Mouse (Mus musculus): ENCODE results near the gene Sap25.

Gene Sap25

DNA sequence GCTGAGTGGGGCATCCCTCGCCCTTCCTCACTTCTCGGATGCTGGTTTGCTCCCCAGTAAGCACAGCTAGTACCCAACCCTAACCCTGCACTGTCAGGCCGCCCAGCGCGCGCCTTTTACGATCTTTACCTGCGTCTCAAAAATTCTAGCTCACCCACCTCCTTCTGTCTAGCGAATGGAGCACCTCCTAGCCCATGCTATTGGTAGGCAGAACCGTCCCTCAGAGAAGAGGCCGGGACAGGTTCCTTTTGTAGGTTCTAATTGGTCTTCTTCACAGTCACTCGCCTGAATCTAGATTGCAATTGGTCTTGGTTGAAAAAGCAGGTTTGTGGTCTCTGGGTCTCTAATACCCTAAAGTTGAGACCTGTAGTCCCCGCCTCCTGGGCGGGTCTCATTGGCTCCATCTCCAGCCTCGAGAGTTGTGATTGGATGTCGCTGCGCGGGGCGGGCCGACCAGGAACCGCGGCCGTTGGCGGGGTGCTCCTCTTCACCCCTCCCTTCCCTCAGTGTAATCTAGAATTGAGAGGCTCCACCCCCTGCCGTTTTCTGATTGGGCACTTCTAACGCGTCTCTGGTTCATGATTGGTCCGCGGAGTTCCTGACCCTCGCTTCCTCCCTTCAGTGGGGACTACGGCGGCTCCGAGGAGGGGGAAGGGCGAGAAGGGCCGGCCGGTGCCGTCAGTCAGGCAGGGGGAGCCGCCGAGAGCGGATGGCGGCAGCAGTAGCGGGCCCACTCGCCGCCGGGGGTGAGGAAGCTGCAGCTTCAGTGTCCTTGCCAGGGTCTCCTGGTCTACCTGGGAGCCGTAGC lies 12.4 kb upstream of the Sap25 start, which contains the start of the genes Fbxo24, Lrch4 and Gm20605:
TSS of gene Fbxo24 (minus strand) at position 505 of the 808 bp plus-strand sequence.
TSS of gene Lrch4 (plus strand) at position 624 of the 808 bp plus-strand sequence.
TSS of gene Gm20605 (plus strand) at position 678 of the 808 bp plus-strand sequence.
- DNase-seq (ENCODE audit: low spot score in 2 of 2), result peak; percentile 98 to 100

GRCm38 (mm10) chr5:137629306-137629721 lies 11.8 kb upstream of the Sap25 start:
- peak in 1 of 2 experiments; percentile 62 for DNase-seq (ENCODE audit: low spot score in 2 of 2)

DNA sequence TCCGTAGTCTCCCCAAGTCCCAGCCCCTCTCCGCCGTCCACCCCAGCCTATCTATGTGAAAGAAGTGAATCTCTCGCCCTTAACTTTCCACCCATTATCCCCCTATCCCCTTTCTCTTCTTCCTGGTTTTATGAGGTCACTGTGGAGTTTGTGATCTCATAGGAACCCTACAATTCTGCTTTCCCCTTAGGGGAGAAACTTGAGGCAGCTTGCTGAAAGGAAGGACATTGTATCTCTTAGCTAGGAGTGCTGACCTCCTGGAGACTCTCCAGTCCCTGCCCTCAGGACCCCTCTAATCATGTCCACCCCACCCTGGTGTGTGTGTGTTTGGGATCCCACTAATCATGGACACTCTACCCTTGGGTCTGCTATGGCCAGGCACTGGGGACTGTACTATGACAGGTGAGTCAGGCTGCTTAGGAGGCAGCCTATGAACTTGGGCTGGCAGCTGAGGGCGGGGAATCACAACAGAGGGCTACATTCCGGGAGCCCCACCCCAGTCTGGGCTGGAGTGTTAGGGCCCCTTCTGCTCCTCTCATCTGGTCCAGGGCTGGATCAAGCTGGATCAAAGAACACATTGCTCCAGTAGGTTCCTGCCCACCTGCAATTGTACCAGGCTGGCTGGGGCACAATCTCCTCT lies 11.1 kb upstream of the Sap25 start:
- DNase-seq (ENCODE audit: low spot score in 2 of 2), result no peak

DNA sequence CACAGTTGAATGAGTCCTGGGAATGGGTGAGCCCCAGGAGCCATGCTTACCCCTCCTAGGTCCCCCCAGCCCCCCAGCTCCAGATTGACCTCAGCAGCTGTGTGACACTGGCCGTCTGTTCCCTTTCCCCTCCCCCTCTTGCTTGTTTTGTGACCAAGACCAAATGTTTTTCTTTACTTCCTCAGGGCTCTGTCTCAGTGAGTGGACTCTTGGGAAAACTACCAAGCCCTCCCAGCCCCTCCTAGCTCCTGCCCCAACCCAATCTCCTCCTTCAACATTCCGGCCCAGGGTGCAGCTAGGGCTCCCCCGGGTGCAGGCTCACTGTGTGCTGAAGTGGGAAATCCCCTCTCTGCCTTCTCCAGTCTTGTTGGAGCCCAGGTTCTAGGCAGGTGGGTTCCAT lies 10.5 kb upstream of the Sap25 start:
- DNase-seq (ENCODE audit: low spot score in 2 of 2), result no peak

GRCm38 (mm10) chr5:137631171-137631570 lies 10.0 kb upstream of the Sap25 start:
- DNase-seq (ENCODE audit: low spot score in 2 of 2), result no peak

DNA sequence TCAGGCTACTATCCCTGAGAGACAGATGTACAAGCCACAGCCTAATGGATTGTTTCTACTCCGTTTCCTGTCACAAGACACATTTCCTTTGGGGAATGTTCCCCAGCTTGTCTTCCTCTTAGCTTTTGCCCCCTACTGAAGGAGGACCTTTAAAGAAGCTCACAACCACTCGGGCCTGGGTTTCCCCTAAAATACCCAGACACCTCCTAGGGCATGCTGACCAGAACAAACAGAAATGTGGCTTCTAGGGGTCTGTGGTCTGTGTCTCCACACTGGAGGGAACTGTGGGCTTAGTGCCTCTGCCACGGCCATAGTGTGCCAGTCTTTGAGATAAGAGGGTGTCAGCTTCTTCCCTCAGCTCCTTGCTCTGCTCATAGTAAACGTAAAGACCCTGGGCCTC lies 9.5 kb upstream of the Sap25 start:
- no peak for DNase-seq (ENCODE audit: low spot score in 2 of 2)

DNA sequence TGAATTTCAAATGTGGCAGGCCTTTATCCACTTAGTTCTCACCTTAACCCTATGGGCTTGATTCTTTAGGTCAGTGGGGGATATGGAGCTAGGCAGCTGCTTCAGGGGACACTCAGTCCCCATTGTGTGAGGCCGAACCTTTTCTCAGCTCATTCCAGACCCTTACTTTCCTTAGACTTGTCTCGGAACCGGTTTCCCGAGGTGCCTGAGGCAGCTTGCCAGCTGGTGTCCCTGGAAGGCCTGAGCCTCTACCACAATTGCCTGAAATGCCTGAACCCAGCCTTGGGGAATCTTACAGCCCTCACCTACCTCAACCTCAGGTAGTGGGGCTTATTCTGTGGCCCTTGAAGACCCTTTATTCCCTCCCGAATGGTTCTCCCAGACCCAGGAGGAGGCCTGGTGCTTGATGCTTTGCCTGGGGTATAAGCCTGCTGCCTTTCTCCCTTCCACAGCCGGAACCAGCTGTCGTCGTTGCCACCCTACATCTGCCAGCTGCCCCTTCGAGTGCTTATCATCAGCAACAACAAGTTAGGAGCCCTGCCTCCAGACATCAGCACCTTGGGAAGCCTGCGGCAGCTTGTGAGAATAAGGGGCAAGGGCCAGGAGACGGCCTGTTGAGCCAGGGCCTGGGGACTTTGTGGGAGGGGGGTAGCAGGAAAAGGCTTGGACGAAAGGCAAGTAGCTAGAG lies 7.6 kb upstream of the Sap25 start:
- DNase-seq (ENCODE audit: low spot score in 2 of 2), result peak in 1 of 2 experiments; percentile 17

DNA sequence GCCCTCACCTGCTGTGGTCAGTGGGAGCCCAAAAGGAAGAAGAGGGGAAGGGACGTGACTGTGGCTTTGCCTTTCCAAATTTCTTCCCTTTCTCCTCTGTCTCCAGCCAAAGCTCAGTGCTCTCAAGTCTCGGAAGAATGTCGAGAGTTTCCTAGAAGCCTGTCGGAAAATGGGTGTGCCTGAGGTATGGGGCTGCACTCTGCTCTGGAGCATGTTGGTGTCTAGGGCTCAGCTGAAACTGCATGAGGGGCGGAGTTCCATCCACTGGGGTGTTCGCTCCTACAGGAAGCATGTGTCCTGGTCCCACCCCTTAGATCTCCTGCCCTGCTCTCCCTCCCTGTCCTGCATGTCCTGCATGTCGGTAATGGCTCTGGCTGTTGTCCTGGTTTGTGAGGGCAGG lies 1.7 kb upstream of the Sap25 start:
- DNase-seq (ENCODE audit: low spot score in 2 of 2), result no peak

DNA sequence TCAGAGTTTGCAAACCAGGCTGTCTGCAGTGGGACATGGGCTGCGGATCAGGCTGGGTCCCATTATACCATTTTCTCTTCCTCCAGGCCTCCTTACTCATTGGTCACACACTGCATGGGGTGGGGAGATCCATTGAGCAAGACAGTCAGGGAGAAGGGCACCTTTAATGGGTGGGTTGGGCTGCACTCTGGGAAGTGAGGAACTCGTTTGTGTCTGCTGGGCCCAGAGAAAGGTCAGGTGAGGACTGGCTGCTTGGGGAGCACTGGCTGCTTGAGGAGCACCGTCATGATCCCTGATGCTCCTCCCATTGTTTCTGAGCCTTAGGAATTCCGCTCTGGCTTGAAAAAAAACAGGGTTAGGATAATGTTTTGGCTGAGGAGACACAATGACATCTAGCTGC lies 1.8 kb downstream of the Sap25 start:
- peak in 1 of 2 experiments; percentile 16 for DNase-seq (ENCODE audit: low spot score in 2 of 2)

GRCm38 (mm10) chr5:137644484-137644883 lies 3.4 kb downstream of the Sap25 start:
- DNase-seq (ENCODE audit: low spot score in 2 of 2), result peak in 1 of 2 experiments; percentile 17

- DNase-seq (ENCODE audit: low spot score in 2 of 2), result peak in 1 of 2 experiments; percentile 25
Observed at GRCm38 (mm10) chr5:137645091-137645651, 4.0 kb downstream of the Sap25 start.

- peak in 1 of 2 experiments; percentile 23 for DNase-seq (ENCODE audit: low spot score in 2 of 2)
Observed at GRCm38 (mm10) chr5:137645652-137646091, 4.5 kb downstream of the Sap25 start, which contains the start of gene Irs3. TSS of gene Irs3 (minus strand) at chr5:137645714.

DNA sequence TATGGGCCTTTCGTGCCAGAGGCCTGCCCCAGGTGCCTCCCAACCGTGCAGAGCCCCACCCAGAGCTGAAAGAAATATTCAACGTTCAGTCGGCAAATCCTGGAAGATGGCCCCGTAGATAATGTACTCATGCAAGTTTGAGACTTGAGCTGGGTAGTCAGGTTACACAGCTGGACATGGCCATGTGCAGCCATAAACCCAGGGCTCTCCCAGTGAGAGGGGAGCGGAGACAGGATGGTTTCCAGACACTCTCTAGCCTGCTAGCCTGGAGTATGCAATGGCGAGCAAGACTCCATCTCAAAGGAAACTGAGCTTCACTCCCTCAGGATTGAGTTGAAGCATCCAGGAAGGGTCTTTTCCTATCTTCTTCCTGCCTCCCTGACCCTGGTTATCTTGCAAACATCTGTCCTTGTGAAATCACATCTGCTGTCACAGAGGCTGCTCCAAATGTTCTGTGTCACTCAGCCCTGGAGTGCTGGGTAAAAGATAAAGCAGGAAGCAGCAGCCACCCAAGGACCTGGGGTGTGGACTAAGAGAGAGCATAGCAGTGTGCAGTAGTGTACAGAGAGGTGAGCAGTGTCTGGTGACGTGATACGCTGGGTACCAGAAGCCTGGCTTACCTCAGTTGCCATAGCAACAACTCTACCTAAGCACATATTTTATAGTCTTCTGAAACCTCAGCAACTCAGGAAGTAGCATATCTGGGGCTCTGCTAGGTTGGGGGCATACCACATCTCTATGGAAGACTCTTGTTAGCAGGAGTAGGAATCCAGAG lies 6.9 kb downstream of the Sap25 start:
- DNase-seq (ENCODE audit: low spot score in 2 of 2), result no peak

DNA sequence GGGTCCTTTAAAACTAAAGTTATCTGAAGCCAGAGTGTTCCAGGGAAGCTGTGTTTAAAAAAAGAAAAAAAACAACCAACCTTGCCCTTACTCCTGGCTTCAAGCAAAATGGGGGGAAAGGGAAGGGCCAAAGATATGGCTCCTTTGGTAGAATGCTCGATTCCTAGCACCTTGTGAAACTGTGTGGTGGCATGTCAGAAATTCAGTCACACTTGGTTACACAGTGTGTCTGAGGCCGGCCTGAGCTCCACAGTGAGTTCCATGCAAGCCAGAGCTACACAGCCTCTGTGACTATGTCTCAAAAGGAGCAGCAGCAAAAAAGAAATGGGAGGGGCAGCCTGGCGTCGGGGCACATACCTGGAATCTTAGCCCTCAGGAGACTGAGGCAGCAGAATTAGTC lies 8.1 kb downstream of the Sap25 start:
- no peak for DNase-seq (ENCODE audit: low spot score in 2 of 2)

- DNase-seq (ENCODE audit: low spot score in 2 of 2), result no peak
Observed at GRCm38 (mm10) chr5:137649669-137650571, 8.8 kb downstream of the Sap25 start.

- peak; percentile 59 to 80 for DNase-seq (ENCODE audit: low spot score in 2 of 2)
Observed at GRCm38 (mm10) chr5:137652474-137652873, 11.3 kb downstream of the Sap25 start.

DNA sequence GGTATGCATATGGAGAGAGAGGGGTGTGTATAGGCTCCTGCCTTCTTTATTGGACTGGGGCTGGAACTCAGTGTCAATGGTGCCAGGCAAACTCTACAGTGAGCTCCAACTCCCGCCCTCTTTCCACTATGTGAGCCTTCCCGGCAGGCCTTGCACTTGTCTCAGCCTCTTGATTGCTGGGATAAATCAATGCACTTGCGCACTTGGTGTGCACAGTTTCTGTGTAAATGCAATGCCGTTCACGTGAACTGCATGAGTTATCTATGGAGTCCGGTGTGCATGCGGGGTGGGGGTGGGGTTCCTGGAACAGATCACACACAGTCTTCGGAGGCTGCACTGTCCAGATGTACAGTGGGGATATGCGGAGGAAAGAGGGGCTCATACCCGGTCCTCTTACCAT lies 12.2 kb downstream of the Sap25 start:
- DNase-seq (ENCODE audit: low spot score in 2 of 2), result no peak

GRCm38 (mm10) chr5:137654746-137655145 lies 13.6 kb downstream of the Sap25 start:
- no peak for DNase-seq (ENCODE audit: low spot score in 2 of 2)

DNA sequence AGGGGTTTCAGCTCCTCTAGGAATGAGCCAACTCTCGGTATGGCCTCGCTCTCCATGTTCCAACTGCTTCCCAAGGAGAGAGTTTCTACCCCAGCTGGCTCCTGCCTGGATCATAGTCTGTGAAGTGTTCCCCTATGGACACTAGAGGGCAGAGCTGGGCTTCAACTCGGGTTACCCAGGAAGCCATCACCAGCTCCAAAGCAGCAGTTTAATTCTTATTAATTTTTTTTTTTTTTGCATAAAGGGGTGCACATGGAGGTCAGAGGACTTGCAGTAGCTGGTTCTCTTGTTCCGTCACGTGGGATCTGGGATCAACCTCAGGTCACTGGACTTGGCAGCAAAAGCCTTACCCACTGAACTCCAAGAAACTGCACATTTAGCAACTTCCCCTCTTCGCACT lies 15.8 kb downstream of the Sap25 start:
- peak in 1 of 2 experiments; percentile 75 for DNase-seq (ENCODE audit: low spot score in 2 of 2)
